Mouse (Mus musculus): ENCODE measurements around the gene Sema3g.

GRCm38 (mm10) chr14:31250222-31251083, 32.8 kb downstream of the Sema3g start:
- TF ChIP-seq GATA1 (IDR thresholded peaks at IDR 0.05; ENCODE audit: borderline replicate concordance, low read length) (no peak), FLI1 (IDR thresholded peaks at IDR 0.05; ENCODE audit: low read length) (no peak)

All from megakaryocyte, embryonic 14.5 days (primary cell).